Mouse (Mus musculus) liver, adult 2 months (tissue): Measurements from ENCODE around the gene Abca5. TPM values are rescaled to one million over a fixed set of nuclear protein-coding genes. Genes with fewer than 3 reads are reported as not detected.

ENCODE experiments used
- DNase-seq: peaks from one replicate; pipeline ENCODE4 v3.0.0-alpha.2; 2011; ENCODE audit warnings: low read depth, low spot score; ENCODE audit errors: extremely low read depth
- H3K27ac ChIP-seq: fragments of 200-500 bp; replicated peaks from 2 replicates; pipeline ENCODE4 v1.5.1; 2012; ENCODE audit warnings: low read depth, mild to moderate bottlenecking, control low read depth, inconsistent platforms, low read length; ENCODE audit not compliant: insufficient read depth
- H3K27me3 ChIP-seq: fragments of 200-500 bp; 2 replicates; pipeline ENCODE4 v1.6.1; 2012; ENCODE audit warnings: mild to moderate bottlenecking, moderate library complexity, low read length, inconsistent platforms; ENCODE audit not compliant: control insufficient read depth, insufficient read depth
- H3K36me3 ChIP-seq: fragments of 200-500 bp; 2 replicates; pipeline ENCODE4 v1.6.1; 2012; ENCODE audit warnings: low read length, inconsistent platforms; ENCODE audit not compliant: control insufficient read depth, insufficient read depth
- H3K4me1 ChIP-seq: fragments of 200-500 bp; 2 replicates; pipeline ENCODE4 v1.6.1; 2011; ENCODE audit warnings: low read length; ENCODE audit not compliant: control insufficient read depth, insufficient read depth
- H3K4me3 ChIP-seq: fragments of 200-500 bp; 2 replicates; pipeline ENCODE4 v1.5.1; 2011; ENCODE audit warnings: low read depth, mild to moderate bottlenecking, control low read depth, low read length, moderate library complexity; ENCODE audit not compliant: insufficient read depth
- H3K79me2 ChIP-seq: fragments of 200-500 bp; 2 replicates; pipeline ENCODE4 v1.6.1; 2012; ENCODE audit warnings: inconsistent platforms, mild to moderate bottlenecking, low read length, moderate library complexity; ENCODE audit not compliant: control insufficient read depth, insufficient read depth
- H3K9ac ChIP-seq: fragments of 200-500 bp; 2 replicates; pipeline ENCODE4 v1.6.1; 2012; ENCODE audit warnings: low read depth, mild to moderate bottlenecking, control low read depth, inconsistent platforms, low read length
- CTCF ChIP-seq: fragments of 200-500 bp; IDR thresholded peaks from 2 replicates; pipeline ENCODE4 v1.5.1; 2011; ENCODE audit warnings: low read depth, low read length, control low read depth
- POLR2A ChIP-seq: fragments of 200-500 bp; IDR thresholded peaks from 2 replicates; pipeline ENCODE4 v1.6.1; 2011; ENCODE audit warnings: low read length, control low read depth; ENCODE audit not compliant: insufficient read depth; ENCODE audit errors: extremely low read depth
- WGBS: fragments of 180-500 bp; shearing (Covaris S2); methylation state at CpG from one replicate; pipeline ENCODE4 v1.1.7; 2018; 5-methylcytosine and 5-hydroxymethylcytosine counted together
- polyA plus RNA-seq: library from polyadenylated mRNA; depleted of rRNA; stranded (reverse); fragments of >200 nt; gene quantifications from 2 replicates; pipeline ENCODE4 v1.2.3, GENCODE M21; 2012
- total RNA-seq: library from RNA; depleted of rRNA; stranded (reverse); fragments of >200 nt; gene quantifications from 2 replicates; pipeline ENCODE4 v1.2.3, GENCODE M21; 2014

Abca5 gene
- total and polyA plus RNA-seq, 2 experiments = 0.49 to 4.0 TPM

- peak; percentile 20 for DNase-seq
- Histone ChIP-seq H3K27me3 (no peaks in the 10 kb centered on the region), H3K4me3 (no peak overlapping the region), H3K36me3 (no peaks in the 10 kb centered on the region), H3K4me1 (0 out of 2 replicates have a peak, but pooled peaks cover 5% of the 10 kb centered on the region), H3K27ac (no peak overlapping the region), H3K79me2 (no peaks in the 10 kb centered on the region), H3K9ac (no peak overlapping the region)
- 79% methylated on average over 15 of the region's 15 CpGs for WGBS
- TF ChIP-seq POLR2A (no peak), CTCF (no peak)
These were observed 34.9 kb upstream of the Abca5 start for GRCm38 (mm10) chr11:110372266-110372954.

- no peak overlapping the region for H3K27ac ChIP-seq
- DNase-seq = no peak
- H3K36me3 ChIP-seq = no peaks in the 10 kb centered on the region
- TF ChIP-seq CTCF (no peak), POLR2A (no peak)
- no peaks in the 10 kb centered on the region for H3K27me3 ChIP-seq
- no peak overlapping the region for H3K4me3 ChIP-seq
- 62% methylated on average over 8 of the region's 8 CpGs for WGBS
- H3K4me1 ChIP-seq = 0 out of 2 replicates have a peak, but pooled peaks cover 8% of the 10 kb centered on the region
- no peak overlapping the region for H3K9ac ChIP-seq
- no peaks in the 10 kb centered on the region for H3K79me2 ChIP-seq
These were observed 34.3 kb upstream of the Abca5 start for GRCm38 (mm10) chr11:110371827-110372226.

- H3K79me2 ChIP-seq = no peaks in the 10 kb centered on the region
- 75% methylated on average over 15 of the region's 15 CpGs for WGBS
- no peak overlapping the region for H3K4me3 ChIP-seq
- H3K27me3 ChIP-seq = no peaks in the 10 kb centered on the region
- no peak overlapping the region for H3K9ac ChIP-seq
- no peak overlapping the region for H3K27ac ChIP-seq
- no peaks in the 10 kb centered on the region for H3K36me3 ChIP-seq
- DNase-seq = no peak
- H3K4me1 ChIP-seq = 0 out of 2 replicates have a peak, but pooled peaks cover 8% of the 10 kb centered on the region
- TF ChIP-seq CTCF = no peak
- no peak for TF ChIP-seq POLR2A
These were observed 31.9 kb upstream of the Abca5 start for GRCm38 (mm10) chr11:110369312-110370019.

GRCm38 (mm10) chr11:110367638-110368037 is 30.1 kb upstream of the Abca5 start:
- WGBS = 21% methylated on average over 13 of the region's 13 CpGs
- DNase-seq = peak; percentile 100

GRCm38 (mm10) chr11:110366902-110367301 is 29.4 kb upstream of the Abca5 start:
- H3K4me1 ChIP-seq = 0 out of 2 replicates have a peak, but pooled peaks cover 8% of the 10 kb centered on the region
- H3K9ac ChIP-seq = no peak overlapping the region
- WGBS = 75% methylated on average over 3 of the region's 3 CpGs
- TF ChIP-seq POLR2A = no peak
- TF ChIP-seq CTCF = peak; percentile 6; the same call in 1 of the 2 replicates
- no peak overlapping the region for H3K4me3 ChIP-seq
- no peaks in the 10 kb centered on the region for H3K27me3 ChIP-seq
- no peak overlapping the region for H3K27ac ChIP-seq
- no peak for DNase-seq
- no peaks in the 10 kb centered on the region for H3K36me3 ChIP-seq
- H3K79me2 ChIP-seq = no peaks in the 10 kb centered on the region

More at GRCm38 (mm10) chr11:110367638-110368037, 30.1 kb upstream of the Abca5 start:
- Histone ChIP-seq H3K4me3 (no peak overlapping the region), H3K36me3 (no peaks in the 10 kb centered on the region), H3K27ac (peak overlapping the region; percentile 91), H3K9ac (peak overlapping the region; percentile 51; the same call in 1 of the 2 replicates), H3K4me1 (0 out of 2 replicates have a peak, but pooled peaks cover 8% of the 10 kb centered on the region), H3K79me2 (no peaks in the 10 kb centered on the region), H3K27me3 (no peaks in the 10 kb centered on the region)
- TF ChIP-seq CTCF = no peak
- TF ChIP-seq POLR2A = no peak

- Histone ChIP-seq H3K27me3 (no peaks in the 10 kb centered on the region), H3K4me1 (0 out of 2 replicates have a peak, but pooled peaks cover 8% of the 10 kb centered on the region), H3K9ac (no peak overlapping the region), H3K4me3 (no peak overlapping the region), H3K79me2 (no peaks in the 10 kb centered on the region), H3K36me3 (no peaks in the 10 kb centered on the region), H3K27ac (no peak overlapping the region)
- TF ChIP-seq POLR2A = no peak
- peak; percentile 67 for TF ChIP-seq CTCF
- WGBS = 78% methylated on average over 3 of the region's 3 CpGs
- DNase-seq = peak; percentile 57
These were observed 27.5 kb upstream of the Abca5 start for GRCm38 (mm10) chr11:110365016-110365415.
